Mouse (Mus musculus): ENCODE results near the gene Trmt112.

Trmt112 gene

GRCm38 (mm10) chr19:6909021-6909420 lies 477 bp upstream of the Trmt112 start:
- DNase-seq (ENCODE audit: low spot score), result no peak

- DNase-seq (ENCODE audit: low spot score), result peak; percentile 60
Observed at GRCm38 (mm10) chr19:6910306-6910705, 808 bp downstream of the Trmt112 start.

- peak; percentile 15 for DNase-seq (ENCODE audit: low spot score)
Observed at GRCm38 (mm10) chr19:6911101-6912074, 1.9 kb downstream of the Trmt112 start.

- peak; percentile 11 for DNase-seq (ENCODE audit: low spot score)
Observed at GRCm38 (mm10) chr19:6912205-6912970, 2.9 kb downstream of the Trmt112 start.

- no peak for DNase-seq (ENCODE audit: low spot score)
Observed at GRCm38 (mm10) chr19:6913036-6913435, 3.5 kb downstream of the Trmt112 start.

- DNase-seq (ENCODE audit: low spot score), result peak; percentile 8
Observed at GRCm38 (mm10) chr19:6913991-6914390, 4.5 kb downstream of the Trmt112 start.

GRCm38 (mm10) chr19:6914540-6914939 lies 5.0 kb downstream of the Trmt112 start:
- DNase-seq (ENCODE audit: low spot score), result no peak

- no peak for DNase-seq (ENCODE audit: low spot score)
Observed at GRCm38 (mm10) chr19:6915276-6915675, 5.8 kb downstream of the Trmt112 start.

GRCm38 (mm10) chr19:6916496-6916895 lies 7.0 kb downstream of the Trmt112 start:
- DNase-seq (ENCODE audit: low spot score), result peak; percentile 4

GRCm38 (mm10) chr19:6918321-6918720 lies 8.8 kb downstream of the Trmt112 start:
- DNase-seq (ENCODE audit: low spot score), result no peak

- DNase-seq (ENCODE audit: low spot score), result no peak
Observed at GRCm38 (mm10) chr19:6919431-6919830, 9.9 kb downstream of the Trmt112 start.

GRCm38 (mm10) chr19:6919876-6920740 lies 10.6 kb downstream of the Trmt112 start:
- peak; percentile 62 for DNase-seq (ENCODE audit: low spot score)

GRCm38 (mm10) chr19:6920741-6921636 lies 11.5 kb downstream of the Trmt112 start:
- DNase-seq (ENCODE audit: low spot score), result peak; percentile 66

GRCm38 (mm10) chr19:6921647-6922567 lies 12.4 kb downstream of the Trmt112 start, which contains the start of gene Esrra:
TSS of gene Esrra (minus strand) at chr19:6921813.
- DNase-seq (ENCODE audit: low spot score), result peak; percentile 100

GRCm38 (mm10) chr19:6922901-6923735 lies 13.6 kb downstream of the Trmt112 start:
- DNase-seq (ENCODE audit: low spot score), result no peak

GRCm38 (mm10) chr19:6924461-6925306 lies 15.2 kb downstream of the Trmt112 start:
- DNase-seq (ENCODE audit: low spot score), result peak; percentile 77

- no peak for DNase-seq (ENCODE audit: low spot score)
Observed at GRCm38 (mm10) chr19:6925307-6925573, 15.7 kb downstream of the Trmt112 start, which contains the start of gene Catsperz. TSS of gene Catsperz (minus strand) at chr19:6925380.

Measured in testis, postnatal 14 days (tissue).